Mouse (Mus musculus) cortical plate, adult 2 months (tissue): ENCODE measurements around the gene Dnajb4.

Experiments used
- CTCF ChIP-seq: fragments of 200-500 bp; IDR thresholded peaks from 2 replicates; pipeline ENCODE4 v1.5.1; 2011; ENCODE audit warnings: mild to moderate bottlenecking, control low read depth, low read length; ENCODE audit not compliant: insufficient read depth; ENCODE audit errors: extremely low read depth
- POLR2A ChIP-seq: fragments of 200-500 bp; IDR thresholded peaks from 2 replicates; pipeline ENCODE4 v1.6.1; 2011; ENCODE audit warnings: mild to moderate bottlenecking, low read length, control low read depth; ENCODE audit not compliant: insufficient read depth; ENCODE audit errors: extremely low read depth

DNA sequence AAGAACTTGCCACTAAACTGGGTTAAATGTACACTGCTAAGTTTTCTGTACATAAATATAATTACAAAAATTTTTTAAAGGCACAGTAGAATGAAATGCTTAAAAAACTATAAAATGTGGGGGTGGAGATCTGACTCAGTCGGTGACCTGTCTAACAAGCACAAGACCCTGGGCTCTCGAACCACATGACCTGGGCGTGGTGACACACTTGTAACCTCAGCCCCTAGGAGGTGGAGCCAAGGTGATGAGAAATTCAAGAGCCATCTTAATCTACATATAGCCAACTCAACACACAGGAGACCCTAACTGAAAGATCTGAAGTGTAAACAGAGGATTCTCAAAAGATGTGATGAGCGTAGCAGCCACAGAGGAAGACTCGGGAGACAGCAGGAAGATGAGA, 56.0 kb downstream of the Dnajb4 start:
- TF ChIP-seq CTCF = no peak
- TF ChIP-seq POLR2A = no peak
